Mouse (Mus musculus) kidney, adult 18-20 months (tissue): ENCODE data around the gene Tmprss6.

Experiments used
- DNase-seq: peaks from one replicate; pipeline ENCODE4 v3.0.0; 2021

Gene Tmprss6

GRCm38 (mm10) chr15:78443857-78444256 is 24.6 kb downstream of the Tmprss6 start:
- no peak for DNase-seq

GRCm38 (mm10) chr15:78442231-78442630 is 26.2 kb downstream of the Tmprss6 start:
- no peak for DNase-seq

- no peak for DNase-seq
Observed at GRCm38 (mm10) chr15:78438973-78439372, 29.5 kb downstream of the Tmprss6 start.

- DNase-seq: no peak
Observed at GRCm38 (mm10) chr15:78438505-78438904, 29.9 kb downstream of the Tmprss6 start.

GRCm38 (mm10) chr15:78438018-78438394 is 30.4 kb downstream of the Tmprss6 start:
- no peak for DNase-seq

- peak; percentile 38 for DNase-seq
Observed at GRCm38 (mm10) chr15:78437237-78438017, 31.0 kb downstream of the Tmprss6 start.

GRCm38 (mm10) chr15:78436380-78437192 is 31.8 kb downstream of the Tmprss6 start:
- peak; percentile 70 for DNase-seq

- DNase-seq: no peak
Observed at GRCm38 (mm10) chr15:78435681-78436080, 32.8 kb downstream of the Tmprss6 start.

GRCm38 (mm10) chr15:78434896-78435520 is 33.4 kb downstream of the Tmprss6 start:
- DNase-seq: no peak

- DNase-seq: peak; percentile 68
Observed at GRCm38 (mm10) chr15:78431541-78432121, 36.8 kb downstream of the Tmprss6 start.

GRCm38 (mm10) chr15:78430874-78431273 is 37.6 kb downstream of the Tmprss6 start:
- no peak for DNase-seq

GRCm38 (mm10) chr15:78429871-78430622 is 38.4 kb downstream of the Tmprss6 start:
- DNase-seq: no peak

GRCm38 (mm10) chr15:78429139-78429459 is 39.3 kb downstream of the Tmprss6 start:
- DNase-seq: no peak

GRCm38 (mm10) chr15:78428391-78429138 is 39.9 kb downstream of the Tmprss6 start, which contains the start of gene Kctd17:
Gene Kctd17, plus strand, starts transcription at chr15:78428564.
- DNase-seq: peak; percentile 77

GRCm38 (mm10) chr15:78425230-78425629 is 43.2 kb downstream of the Tmprss6 start:
- no peak for DNase-seq

GRCm38 (mm10) chr15:78424507-78424906 is 43.9 kb downstream of the Tmprss6 start:
- DNase-seq: peak; percentile 72

GRCm38 (mm10) chr15:78422046-78422956 is 46.1 kb downstream of the Tmprss6 start:
- peak; percentile 82 for DNase-seq

- DNase-seq: no peak
Observed at GRCm38 (mm10) chr15:78420395-78420794, 48.0 kb downstream of the Tmprss6 start.

GRCm38 (mm10) chr15:78416937-78417336 is 51.5 kb downstream of the Tmprss6 start:
- DNase-seq: peak; percentile 81

- no peak for DNase-seq
Observed at GRCm38 (mm10) chr15:78414157-78414556, 54.3 kb downstream of the Tmprss6 start.

GRCm38 (mm10) chr15:78413719-78414117 is 54.7 kb downstream of the Tmprss6 start:
- DNase-seq: no peak
